Mouse (Mus musculus) C2C12 (cell line): ENCODE data around the gene Uqcc1. TPM values are rescaled to one million over a fixed set of nuclear protein-coding genes. Genes with fewer than 3 reads are reported as not detected.
"Not testable (repeated sequence)": the region's sequence is repeated elsewhere in the genome, so short reads cannot be mapped to it uniquely, and the experiment has no call there.

Experiments used
- H3K27me3 ChIP-seq: one replicate; pipeline ENCODE4 v1.6.1; 2011; ENCODE audit not compliant: control insufficient read depth, insufficient read depth, insufficient read length
- H3K36me3 ChIP-seq: one replicate; pipeline ENCODE4 v1.6.1; 2011; ENCODE audit not compliant: control insufficient read depth, insufficient read depth
- H3K4me3 ChIP-seq: one replicate; pipeline ENCODE4 v1.5.1; 2011; ENCODE audit warnings: mild to moderate bottlenecking, control low read depth; ENCODE audit not compliant: poor library complexity, insufficient read depth, severe bottlenecking
- H3K79me2 ChIP-seq: one replicate; pipeline ENCODE4 v1.6.1; 2011; ENCODE audit not compliant: control insufficient read depth, insufficient read depth
- H3K79me3 ChIP-seq: one replicate; pipeline ENCODE4 v1.6.1; 2011; ENCODE audit warnings: low read depth, control low read depth
- H3ac ChIP-seq: one replicate; pipeline ENCODE3; 2011; ENCODE audit warnings: low read depth; ENCODE audit not compliant: control insufficient read depth, insufficient read length
- CEBPB ChIP-seq: IDR thresholded peaks from one replicate; pipeline ENCODE4 v1.6.1; 2011; ENCODE audit warnings: low read depth, mild to moderate bottlenecking, control low read depth, moderate library complexity
- CTCF ChIP-seq: IDR thresholded peaks from one replicate; pipeline ENCODE4 v1.5.1; 2011; ENCODE audit not compliant: control insufficient read depth, insufficient read depth, insufficient read length
- FOSL1 ChIP-seq: IDR thresholded peaks from one replicate; pipeline ENCODE4 v1.8.0; 2011; ENCODE audit warnings: mild to moderate bottlenecking, low read length; ENCODE audit not compliant: poor library complexity, insufficient read depth, severe bottlenecking
- MAX ChIP-seq: IDR thresholded peaks from one replicate; pipeline ENCODE4 v1.6.1; 2011; ENCODE audit warnings: mild to moderate bottlenecking, control low read depth
- MYOD1 ChIP-seq: IDR thresholded peaks from one replicate; pipeline ENCODE4 v1.6.1; 2011; ENCODE audit warnings: low read depth; ENCODE audit not compliant: control insufficient read depth, insufficient read length
- MYOG ChIP-seq: IDR thresholded peaks from one replicate; pipeline ENCODE4 v1.6.1; 2011; ENCODE audit not compliant: control insufficient read depth, insufficient read length; ENCODE audit errors: extremely low read depth
- USF1 ChIP-seq: IDR thresholded peaks from one replicate; pipeline ENCODE4 v1.6.1; 2011; ENCODE audit warnings: low read depth, mild to moderate bottlenecking, control low read depth, moderate library complexity
- polyA plus RNA-seq: library from polyadenylated mRNA; unstranded; fragments of >200 nt; fragmentation: generic; extraction: Trizol; gene quantifications from one replicate; pipeline ENCODE4 v1.2.1, GENCODE M21; 2012; ENCODE audit warnings: missing spikeins

The Uqcc1 gene
- polyA plus RNA-seq, 1 experiment, result 47.6 TPM

GRCm38 (mm10) chr2:155941697-155942442 is 11.8 kb upstream of the Uqcc1 start:
- Histone ChIP-seq H3K79me2 (no peaks in the 10 kb centered on the region), H3K79me3 (no peaks in the 10 kb centered on the region), H3K27me3 (no peaks in the 10 kb centered on the region), H3K4me3 (no peak overlapping the region), H3ac (no peak overlapping the region), H3K36me3 (no peaks in the 10 kb centered on the region)
- TF ChIP-seq MAX (no peak), FOSL1 (no peak)

DNA sequence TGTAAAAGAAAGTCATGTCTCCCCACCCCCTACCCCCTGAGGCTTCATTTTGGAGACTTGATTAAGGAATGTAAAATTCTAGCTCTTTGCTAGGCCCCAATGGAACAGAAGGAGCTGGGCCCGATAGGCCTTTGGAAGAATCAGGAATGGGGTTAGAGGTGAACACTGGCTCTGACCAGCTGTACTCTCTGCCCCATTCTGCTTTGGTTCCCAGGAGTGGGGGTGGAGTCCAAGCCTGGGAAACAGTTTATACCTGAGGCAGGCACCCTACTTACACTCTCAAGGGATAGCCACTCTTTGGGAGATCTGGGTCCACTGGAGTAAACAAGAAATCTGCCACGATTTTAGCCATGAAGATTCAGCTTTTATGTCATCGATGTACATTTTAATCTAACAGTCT is 10.6 kb upstream of the Uqcc1 start, which contains the start of gene Gm15557:
Gene Gm15557, plus strand, starts transcription at position 48 of the 400 bp plus-strand sequence.
- H3K36me3 ChIP-seq, result no peaks in the 10 kb centered on the region
- no peaks in the 10 kb centered on the region for H3K79me2 ChIP-seq
- no peaks in the 10 kb centered on the region for H3K79me3 ChIP-seq
- no peak within 1 kb of the TSS for H3K4me3 ChIP-seq
- TF ChIP-seq MYOG, result no peak
- no peak for TF ChIP-seq CEBPB
- no peak for TF ChIP-seq FOSL1
- TF ChIP-seq MYOD1, result no peak
- no peak for TF ChIP-seq USF1
- no peak for TF ChIP-seq MAX
- H3ac ChIP-seq, result no peak within 1 kb of the TSS
- H3K27me3 ChIP-seq, result no peaks in the 10 kb centered on the region

DNA sequence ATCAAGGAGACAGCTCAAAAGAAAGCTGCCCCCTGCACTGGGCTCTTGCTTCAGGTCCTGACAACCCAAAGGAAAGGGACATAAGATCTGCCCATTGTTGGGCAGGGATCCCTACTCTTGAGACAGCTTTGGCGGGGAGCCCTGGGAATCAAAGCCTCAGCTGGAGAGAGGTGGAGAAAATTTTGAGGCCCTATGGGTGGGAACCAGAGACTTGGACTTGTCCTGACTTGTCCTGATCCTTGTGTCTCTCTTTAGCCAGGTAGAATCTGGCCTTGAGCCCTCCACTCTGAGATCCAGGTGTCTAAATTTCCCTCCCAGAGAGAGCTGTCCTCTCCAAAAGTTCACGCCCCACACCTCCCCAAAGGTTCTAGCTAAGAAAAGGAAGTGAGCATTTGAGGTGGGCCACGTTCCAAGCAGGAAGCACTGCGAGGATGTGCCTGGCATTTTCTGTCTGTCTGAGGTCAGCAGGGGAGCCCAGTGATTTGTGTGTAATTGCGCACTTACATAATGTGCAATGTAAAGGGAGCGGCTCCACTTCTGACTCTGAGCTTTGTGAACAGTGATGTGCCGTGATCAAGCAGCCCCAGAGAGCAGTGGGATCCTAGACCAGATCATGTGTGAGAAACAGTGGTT is 9.9 kb upstream of the Uqcc1 start:
- no peaks in the 10 kb centered on the region for H3K79me3 ChIP-seq
- no peak overlapping the region for H3K4me3 ChIP-seq
- H3K36me3 ChIP-seq, result no peaks in the 10 kb centered on the region
- H3K27me3 ChIP-seq, result no peaks in the 10 kb centered on the region
- H3ac ChIP-seq, result no peak overlapping the region
- TF ChIP-seq CTCF (no peak), FOSL1 (no peak), MAX (no peak), MYOD1 (no peak), MYOG (no peak), USF1 (no peak), CEBPB (no peak)
- H3K79me2 ChIP-seq, result no peaks in the 10 kb centered on the region

GRCm38 (mm10) chr2:155928711-155929345 is 1.3 kb downstream of the Uqcc1 start:
- peaks cover 69% of the 10 kb centered on the region for H3K79me2 ChIP-seq
- no peaks in the 10 kb centered on the region for H3K36me3 ChIP-seq
- TF ChIP-seq USF1 (no peak), MAX (no peak), CTCF (no peak), MYOD1 (no peak), CEBPB (no peak), MYOG (no peak), FOSL1 (no peak)
- peaks cover 44% of the 10 kb centered on the region for H3K79me3 ChIP-seq
- H3K4me3 ChIP-seq, result peak overlapping the region; percentile 81
- H3ac ChIP-seq, result peak overlapping the region; percentile 24
- no peaks in the 10 kb centered on the region for H3K27me3 ChIP-seq

DNA sequence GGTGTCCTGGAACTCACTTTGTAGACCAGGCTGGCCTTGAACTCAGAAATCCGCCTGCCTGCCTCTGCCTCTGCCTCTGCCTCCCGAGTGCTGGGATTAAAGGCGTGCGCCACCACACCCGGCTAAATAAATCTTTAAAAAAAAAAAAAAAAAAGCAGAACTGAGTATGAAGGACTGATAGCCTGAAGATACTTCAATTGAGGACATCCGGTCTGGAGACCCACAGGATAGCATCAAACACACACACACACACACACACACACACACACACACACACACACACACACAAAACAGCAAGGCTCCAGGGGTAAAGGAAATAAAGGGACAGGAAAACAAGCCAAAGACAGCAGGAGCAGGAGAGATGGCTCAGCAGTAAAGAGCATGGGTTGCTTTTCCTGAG is 4.9 kb downstream of the Uqcc1 start:
- H3K79me3 ChIP-seq, result peaks cover 61% of the 10 kb centered on the region
- not testable (repeated sequence) for H3K36me3 ChIP-seq, H3K27me3 ChIP-seq, H3ac ChIP-seq, H3K4me3 ChIP-seq
- peaks cover 89% of the 10 kb centered on the region for H3K79me2 ChIP-seq

DNA sequence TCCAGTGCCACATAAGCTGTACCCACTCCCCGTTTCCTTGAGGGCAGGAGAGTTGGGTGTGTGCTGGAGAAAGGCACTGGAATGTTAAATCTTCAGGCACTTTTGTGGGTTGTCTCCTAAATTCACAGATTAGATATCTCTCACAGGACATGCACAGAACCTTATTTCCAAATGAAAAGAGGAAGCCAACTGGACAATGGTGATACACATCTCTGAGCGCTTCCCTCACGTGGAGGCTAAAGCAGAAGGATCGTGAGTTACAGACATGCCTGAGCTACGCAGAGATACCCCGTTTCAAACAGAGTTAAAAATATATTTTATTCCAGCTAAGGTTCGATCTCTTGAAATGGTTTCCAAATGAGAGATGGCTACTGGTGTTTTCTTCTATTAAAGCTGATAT is 7.0 kb downstream of the Uqcc1 start:
- no peak for TF ChIP-seq FOSL1

More for the DNA sequence above, 7.0 kb downstream of the Uqcc1 start:
- H3K27me3 ChIP-seq, result no peaks in the 10 kb centered on the region
- peaks cover 11% of the 10 kb centered on the region for H3K36me3 ChIP-seq
- H3ac ChIP-seq, result no peak overlapping the region
- H3K79me2 ChIP-seq, result peaks cover 69% of the 10 kb centered on the region
- H3K4me3 ChIP-seq, result no peak overlapping the region
- peaks cover 46% of the 10 kb centered on the region for H3K79me3 ChIP-seq
